Mouse (Mus musculus) erythroblast, embryonic 14.5 days (primary cell): Measurements from ENCODE around the gene Tpte.

Experiments used
- GATA1 ChIP-seq: IDR thresholded peaks from 2 replicates; pipeline ENCODE4 v1.6.1; 2012; ENCODE audit warnings: low read length, inconsistent platforms, mixed read lengths
- TAL1 ChIP-seq: IDR thresholded peaks from 3 replicates; pipeline ENCODE4 v1.6.1; 2012; ENCODE audit warnings: low read length, inconsistent platforms, mixed read lengths

GRCm38 (mm10) chr8:22394471-22394870, 111.2 kb downstream of the Tpte start:
- TF ChIP-seq TAL1 (no peak), GATA1 (no peak)
